Mouse (Mus musculus) intestine, embryonic 14.5 days (tissue): Measurements from ENCODE around the gene Itprip. TPM values are rescaled to one million over a fixed set of nuclear protein-coding genes. Genes with fewer than 3 reads are reported as not detected.

ENCODE experiments used
- ATAC-seq: fragments of 200-750 bp; cut with Nextera tagmentation; replicated peaks from 2 replicates; pipeline ENCODE4 v1.8.0; 2017; ENCODE audit warnings: low read depth, moderate number of reproducible peaks, moderate TSS enrichment, moderate library complexity; ENCODE audit not compliant: low FRiP score, low TSS enrichment
- DNase-seq: peaks from one replicate; pipeline ENCODE4 v3.0.0-alpha.2; 2018; ENCODE audit warnings: low spot score
- H3K27ac ChIP-seq: fragments of 300-500 bp; sonication (generic); 2 replicates; pipeline ENCODE4 v1.5.1; 2014; ENCODE audit warnings: low read depth, mild to moderate bottlenecking, control low read depth
- H3K27me3 ChIP-seq: fragments of 300-500 bp; sonication (generic); replicated peaks from 2 replicates; pipeline ENCODE4 v1.6.1; 2014; ENCODE audit warnings: low read length, control low read depth; ENCODE audit not compliant: control insufficient read depth, insufficient read depth
- H3K36me3 ChIP-seq: fragments of 300-500 bp; sonication (generic); 2 replicates; pipeline ENCODE4 v1.6.1; 2014; ENCODE audit warnings: low read length, control low read depth; ENCODE audit not compliant: control insufficient read depth, insufficient read depth
- H3K4me1 ChIP-seq: fragments of 300-500 bp; sonication (generic); replicated peaks from 2 replicates; pipeline ENCODE4 v1.6.1; 2014; ENCODE audit warnings: low read length, control low read depth, mixed read lengths; ENCODE audit not compliant: control insufficient read depth, insufficient read depth
- H3K4me2 ChIP-seq: fragments of 300-500 bp; sonication (generic); 2 replicates; pipeline ENCODE4 v1.6.1; 2014; ENCODE audit warnings: low read length
- H3K4me3 ChIP-seq: fragments of 300-500 bp; sonication (generic); 2 replicates; pipeline ENCODE4 v1.5.1; 2014; ENCODE audit warnings: low read depth, low read length, control low read depth, mixed read lengths
- H3K9ac ChIP-seq: fragments of 300-500 bp; sonication (generic); 2 replicates; pipeline ENCODE4 v1.6.1; 2014; ENCODE audit warnings: mild to moderate bottlenecking, low read length
- H3K9me3 ChIP-seq: fragments of 300-500 bp; sonication (generic); 2 replicates; pipeline ENCODE4 v1.6.1; 2016; ENCODE audit warnings: low read length, control low read depth; ENCODE audit not compliant: control insufficient read depth
- WGBS: fragments of 180-500 bp; shearing (Covaris S2); extraction: QIAGEN DNeasy Blood & Tissue Kit; methylation state at CpG from one replicate; pipeline ENCODE4 v1.1.7; 2014; 5-methylcytosine and 5-hydroxymethylcytosine counted together
- polyA plus RNA-seq: library from polyadenylated mRNA; unstranded; fragments of >200 nt; fragmentation: Nextera tagmentation; extraction: Ambion mirVana; gene quantifications from 2 replicates; pipeline ENCODE4 v1.2.1, GENCODE M21; 2014

Itprip gene
- polyA plus RNA-seq, 1 experiment from 2014 or later, result 9.9 TPM

- Histone ChIP-seq H3K27me3 (no peaks in the 10 kb centered on the region), H3K9me3 (no peaks in the 10 kb centered on the region), H3K36me3 (no peaks in the 10 kb centered on the region), H3K4me2 (no peak overlapping the region), H3K4me3 (no peak overlapping the region), H3K4me1 (peaks cover 27% of the 10 kb centered on the region), H3K27ac (no peak overlapping the region), H3K9ac (no peak overlapping the region)
- no peak for ATAC-seq
- no peak for DNase-seq
- WGBS, result 80% methylated on average over 11 of the region's 11 CpGs
Observed at GRCm38 (mm10) chr19:47885886-47886285, 33.2 kb downstream of the Itprip start.

GRCm38 (mm10) chr19:47885191-47885743 is 33.8 kb downstream of the Itprip start:
- 45% methylated on average over 7 of the region's 7 CpGs for WGBS
- H3K36me3 ChIP-seq, result no peaks in the 10 kb centered on the region
- H3K9me3 ChIP-seq, result no peaks in the 10 kb centered on the region
- peaks cover 21% of the 10 kb centered on the region for H3K4me1 ChIP-seq
- H3K4me3 ChIP-seq, result no peak overlapping the region
- ATAC-seq (no peak), DNase-seq (no peak)
- H3K27ac ChIP-seq, result no peak overlapping the region
- no peaks in the 10 kb centered on the region for H3K27me3 ChIP-seq
- H3K4me2 ChIP-seq, result no peak overlapping the region
- no peak overlapping the region for H3K9ac ChIP-seq

GRCm38 (mm10) chr19:47884296-47885085 is 34.6 kb downstream of the Itprip start:
- no peaks in the 10 kb centered on the region for H3K36me3 ChIP-seq
- no peak overlapping the region for H3K27ac ChIP-seq
- ATAC-seq (no peak), DNase-seq (no peak)
- no peak overlapping the region for H3K4me2 ChIP-seq
- H3K9me3 ChIP-seq, result no peaks in the 10 kb centered on the region
- H3K9ac ChIP-seq, result no peak overlapping the region
- H3K4me3 ChIP-seq, result no peak overlapping the region
- 65% methylated on average over 13 of the region's 13 CpGs for WGBS
- H3K4me1 ChIP-seq, result peaks cover 18% of the 10 kb centered on the region
- H3K27me3 ChIP-seq, result no peaks in the 10 kb centered on the region

- no peak for ATAC-seq
- no peak overlapping the region for H3K4me3 ChIP-seq
- DNase-seq, result no peak
- no peaks in the 10 kb centered on the region for H3K36me3 ChIP-seq
- peaks cover 18% of the 10 kb centered on the region for H3K4me1 ChIP-seq
- no peak overlapping the region for H3K9ac ChIP-seq
- no peaks in the 10 kb centered on the region for H3K9me3 ChIP-seq
- 44% methylated on average over 9 of the region's 9 CpGs for WGBS
- no peak overlapping the region for H3K27ac ChIP-seq
- no peak overlapping the region for H3K4me2 ChIP-seq
- no peaks in the 10 kb centered on the region for H3K27me3 ChIP-seq
Observed at GRCm38 (mm10) chr19:47882882-47883254, 36.2 kb downstream of the Itprip start.

- Histone ChIP-seq H3K4me3 (no peak overlapping the region), H3K27me3 (no peaks in the 10 kb centered on the region), H3K9ac (no peak overlapping the region), H3K4me2 (no peak overlapping the region), H3K4me1 (peaks cover 18% of the 10 kb centered on the region), H3K27ac (no peak overlapping the region), H3K36me3 (no peaks in the 10 kb centered on the region), H3K9me3 (no peaks in the 10 kb centered on the region)
- WGBS, result 25% methylated on average over 11 of the region's 11 CpGs
- peak; percentile 99 for DNase-seq
- ATAC-seq, result no peak; the same call in 1 of the 2 replicates
Observed at GRCm38 (mm10) chr19:47882151-47882881, 36.8 kb downstream of the Itprip start.

- Histone ChIP-seq H3K4me1 (peaks cover 13% of the 10 kb centered on the region), H3K4me2 (no peak overlapping the region), H3K27ac (no peak overlapping the region), H3K27me3 (no peaks in the 10 kb centered on the region), H3K9me3 (no peaks in the 10 kb centered on the region), H3K9ac (no peak overlapping the region), H3K36me3 (no peaks in the 10 kb centered on the region), H3K4me3 (no peak overlapping the region)
- 79% methylated on average over 7 of the region's 7 CpGs for WGBS
- ATAC-seq, result no peak
- no peak for DNase-seq
Observed at GRCm38 (mm10) chr19:47881538-47881937, 37.6 kb downstream of the Itprip start.

- Histone ChIP-seq H3K9ac (no peak overlapping the region), H3K9me3 (no peaks in the 10 kb centered on the region), H3K27ac (no peak overlapping the region), H3K4me3 (no peak overlapping the region), H3K36me3 (no peaks in the 10 kb centered on the region), H3K4me1 (0 out of 2 replicates have a peak, but pooled peaks cover 4% of the 10 kb centered on the region), H3K4me2 (no peak overlapping the region), H3K27me3 (no peaks in the 10 kb centered on the region)
- ATAC-seq (peak; percentile 24; the same call in 1 of the 2 replicates), DNase-seq (no peak)
- 62% methylated on average over 15 of the region's 15 CpGs for WGBS
Observed at GRCm38 (mm10) chr19:47876252-47876651, 42.8 kb downstream of the Itprip start.

GRCm38 (mm10) chr19:47871515-47871914 is 47.6 kb downstream of the Itprip start:
- H3K36me3 ChIP-seq, result no peaks in the 10 kb centered on the region
- 0 out of 2 replicates have a peak, but pooled peaks cover 4% of the 10 kb centered on the region for H3K4me1 ChIP-seq
- H3K9me3 ChIP-seq, result no peaks in the 10 kb centered on the region
- H3K27me3 ChIP-seq, result no peaks in the 10 kb centered on the region
- DNase-seq (no peak), ATAC-seq (no peak)
- no peak overlapping the region for H3K4me3 ChIP-seq
- 33% methylated on average over 10 of the region's 10 CpGs for WGBS
- H3K9ac ChIP-seq, result no peak overlapping the region
- no peak overlapping the region for H3K4me2 ChIP-seq
- no peak overlapping the region for H3K27ac ChIP-seq
